Mouse (Mus musculus): ENCODE measurements at regions not wholly inside any gene's neighbourhood (a gene's known extent, or its start where the extent isn't known, plus 50 kb on each side); places are given as distances from the start of the nearest gene placed in this dataset.

DNA sequence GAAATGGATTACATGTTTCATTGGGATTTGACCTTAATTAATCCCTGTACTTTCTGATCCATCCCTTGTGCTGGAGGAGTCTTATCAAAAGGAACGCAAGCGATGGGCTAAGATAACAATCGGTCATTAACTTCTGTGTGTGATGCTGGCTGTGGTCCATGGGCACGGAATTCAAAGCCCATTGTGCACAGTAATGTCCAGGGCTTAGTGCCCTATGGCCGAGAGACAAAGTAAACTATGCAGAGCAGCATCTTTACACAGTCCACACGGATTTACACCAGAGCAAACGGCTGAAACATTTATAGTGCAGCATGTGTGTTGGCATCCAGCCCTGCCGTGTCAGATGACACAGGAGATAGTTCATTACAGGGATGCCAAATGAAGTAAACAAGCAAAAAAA lies 171.4 kb upstream of the Tenm3 start:
- 59% methylated on average over 8 of the region's 8 CpGs for WGBS
- DNase-seq (ENCODE audit: low spot score) (peak; percentile 16), ATAC-seq (ENCODE audit: low read depth) (no peak)
- no peaks in the 10 kb centered on the region for H3K9me3 ChIP-seq (ENCODE audit: control insufficient read depth, low read length)
- no peak overlapping the region for H3K27ac ChIP-seq (replicated peaks; ENCODE audit: low read depth, low read length)
- H3K9ac ChIP-seq (ENCODE audit: low read depth, low read length) = no peak overlapping the region
- no peaks in the 10 kb centered on the region for H3K4me1 ChIP-seq (ENCODE audit: control insufficient read depth, insufficient read depth, low read length)
- H3K27me3 ChIP-seq (replicated peaks; ENCODE audit: control insufficient read depth, insufficient read depth, low read length) = no peaks in the 10 kb centered on the region
- no peak overlapping the region for H3K4me2 ChIP-seq (ENCODE audit: low read depth, low read length)
- H3K36me3 ChIP-seq (ENCODE audit: control insufficient read depth, insufficient read depth, low read length) = no peaks in the 10 kb centered on the region
- no peak overlapping the region for H3K4me3 ChIP-seq (ENCODE audit: low read depth, low read length)

DNA sequence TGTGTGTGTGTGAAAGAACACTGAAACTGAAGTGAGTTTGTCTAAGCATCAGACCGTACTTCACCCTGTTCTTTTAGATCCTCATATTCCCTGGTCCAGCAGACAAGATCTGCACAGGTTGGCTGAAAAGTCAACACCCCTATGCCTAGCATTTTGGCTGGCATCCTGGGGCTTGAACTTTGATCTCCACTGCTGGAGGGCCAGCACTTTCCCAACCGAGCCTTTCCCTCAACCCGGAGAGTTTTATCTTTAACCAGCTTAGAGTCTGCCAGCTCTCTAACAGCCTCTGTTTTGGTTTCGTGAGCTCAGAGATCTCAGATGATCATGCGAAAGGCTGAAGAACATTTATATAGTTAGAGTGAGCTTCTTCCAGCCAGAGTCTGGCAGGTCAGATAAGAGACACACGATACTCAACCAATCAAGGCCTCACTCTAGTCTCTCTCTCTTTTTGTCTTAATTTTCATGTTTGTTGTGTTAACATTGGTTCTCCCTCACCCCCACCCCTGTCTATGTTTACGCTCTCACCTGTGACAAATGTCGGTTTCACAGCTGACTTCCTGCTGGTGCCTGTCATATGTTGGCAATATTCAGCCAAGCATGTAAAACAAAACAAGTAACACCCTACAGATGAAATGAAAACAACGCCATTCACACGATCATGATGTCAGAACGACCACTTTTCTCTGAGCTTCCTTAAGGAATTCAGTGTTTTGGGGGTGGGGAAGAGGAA lies 162.7 kb upstream of the Tenm3 start:
- DNase-seq (ENCODE audit: low spot score) (no peak), ATAC-seq (ENCODE audit: low read depth) (no peak)
- no peak overlapping the region for H3K4me3 ChIP-seq (ENCODE audit: low read depth, low read length)
- no peak overlapping the region for H3K27ac ChIP-seq (replicated peaks; ENCODE audit: low read depth, low read length)
- H3K27me3 ChIP-seq (replicated peaks; ENCODE audit: control insufficient read depth, insufficient read depth, low read length) = no peaks in the 10 kb centered on the region
- H3K9me3 ChIP-seq (ENCODE audit: control insufficient read depth, low read length) = no peaks in the 10 kb centered on the region
- no peaks in the 10 kb centered on the region for H3K36me3 ChIP-seq (ENCODE audit: control insufficient read depth, insufficient read depth, low read length)
- no peak overlapping the region for H3K4me2 ChIP-seq (ENCODE audit: low read depth, low read length)
- WGBS = 64% methylated on average over 11 of the region's 11 CpGs
- H3K4me1 ChIP-seq (ENCODE audit: control insufficient read depth, insufficient read depth, low read length) = no peaks in the 10 kb centered on the region
- H3K9ac ChIP-seq (ENCODE audit: low read depth, low read length) = no peak overlapping the region

DNA sequence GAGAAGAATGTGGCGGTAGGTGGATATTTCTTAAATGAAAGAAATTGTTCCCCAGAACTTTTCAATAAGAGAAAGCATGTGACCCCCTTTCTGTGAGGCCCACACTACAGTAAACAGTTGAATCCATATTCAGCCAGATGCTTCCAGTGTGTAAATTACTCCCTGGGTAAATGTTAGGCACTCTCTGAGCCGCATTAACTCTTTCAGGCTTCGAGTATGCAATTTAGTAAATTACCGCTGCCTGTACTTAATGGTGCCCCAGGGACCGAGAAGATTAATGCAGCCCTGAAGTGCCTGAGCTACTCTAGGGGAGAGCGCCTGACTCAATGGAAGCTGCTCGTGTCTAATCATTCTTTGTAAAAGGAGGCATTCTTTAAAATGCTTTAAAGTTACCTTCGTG lies 137.9 kb upstream of the Tenm3 start:
- Histone ChIP-seq H3K27me3 (replicated peaks; ENCODE audit: control insufficient read depth, insufficient read depth, low read length) (no peaks in the 10 kb centered on the region), H3K4me1 (ENCODE audit: control insufficient read depth, insufficient read depth, low read length) (no peaks in the 10 kb centered on the region), H3K9me3 (ENCODE audit: control insufficient read depth, low read length) (no peaks in the 10 kb centered on the region), H3K9ac (ENCODE audit: low read depth, low read length) (no peak overlapping the region), H3K4me2 (ENCODE audit: low read depth, low read length) (no peak overlapping the region), H3K4me3 (ENCODE audit: low read depth, low read length) (no peak overlapping the region), H3K27ac (replicated peaks; ENCODE audit: low read depth, low read length) (no peak overlapping the region), H3K36me3 (ENCODE audit: control insufficient read depth, insufficient read depth, low read length) (no peaks in the 10 kb centered on the region)
- WGBS = 36% methylated on average over 8 of the region's 8 CpGs
- DNase-seq (ENCODE audit: low spot score) (peak; percentile 68), ATAC-seq (ENCODE audit: low read depth) (peak; percentile 88)

- DNase-seq (ENCODE audit: low spot score) (no peak), ATAC-seq (ENCODE audit: low read depth) (no peak)
- Histone ChIP-seq H3K27me3 (replicated peaks; ENCODE audit: control insufficient read depth, insufficient read depth, low read length) (no peaks in the 10 kb centered on the region), H3K4me1 (ENCODE audit: control insufficient read depth, insufficient read depth, low read length) (no peaks in the 10 kb centered on the region), H3K4me2 (ENCODE audit: low read depth, low read length) (no peak overlapping the region), H3K9me3 (ENCODE audit: control insufficient read depth, low read length) (no peaks in the 10 kb centered on the region), H3K9ac (ENCODE audit: low read depth, low read length) (no peak overlapping the region), H3K36me3 (ENCODE audit: control insufficient read depth, insufficient read depth, low read length) (no peaks in the 10 kb centered on the region), H3K27ac (replicated peaks; ENCODE audit: low read depth, low read length) (no peak overlapping the region), H3K4me3 (ENCODE audit: low read depth, low read length) (no peak overlapping the region)
- WGBS = 76% methylated on average over 7 of the region's 7 CpGs
Observed at GRCm38 (mm10) chr8:48980755-48981154, 137.0 kb upstream of the Tenm3 start.

- Histone ChIP-seq H3K4me3 (ENCODE audit: low read depth, low read length) (no peak overlapping the region), H3K27me3 (replicated peaks; ENCODE audit: control insufficient read depth, insufficient read depth, low read length) (no peaks in the 10 kb centered on the region), H3K27ac (replicated peaks; ENCODE audit: low read depth, low read length) (no peak overlapping the region), H3K4me2 (ENCODE audit: low read depth, low read length) (no peak overlapping the region), H3K4me1 (ENCODE audit: control insufficient read depth, insufficient read depth, low read length) (no peaks in the 10 kb centered on the region), H3K36me3 (ENCODE audit: control insufficient read depth, insufficient read depth, low read length) (no peaks in the 10 kb centered on the region), H3K9me3 (ENCODE audit: control insufficient read depth, low read length) (no peaks in the 10 kb centered on the region), H3K9ac (ENCODE audit: low read depth, low read length) (no peak overlapping the region)
- 78% methylated on average over 5 of the region's 5 CpGs for WGBS
- DNase-seq (ENCODE audit: low spot score) = peak; percentile 5
- no peak; the same call in 1 of the 2 replicates for ATAC-seq (ENCODE audit: low read depth)
Observed at GRCm38 (mm10) chr8:48970655-48971054, 126.9 kb upstream of the Tenm3 start.

- Histone ChIP-seq H3K9ac (ENCODE audit: low read depth, low read length) (no peak overlapping the region), H3K4me1 (ENCODE audit: control insufficient read depth, insufficient read depth, low read length) (no peaks in the 10 kb centered on the region), H3K4me2 (ENCODE audit: low read depth, low read length) (no peak overlapping the region), H3K27ac (replicated peaks; ENCODE audit: low read depth, low read length) (no peak overlapping the region), H3K4me3 (ENCODE audit: low read depth, low read length) (no peak overlapping the region), H3K36me3 (ENCODE audit: control insufficient read depth, insufficient read depth, low read length) (no peaks in the 10 kb centered on the region), H3K27me3 (replicated peaks; ENCODE audit: control insufficient read depth, insufficient read depth, low read length) (no peaks in the 10 kb centered on the region), H3K9me3 (ENCODE audit: control insufficient read depth, low read length) (no peaks in the 10 kb centered on the region)
- 86% methylated on average over 1 of the region's 1 CpGs for WGBS
- DNase-seq (ENCODE audit: low spot score) (no peak), ATAC-seq (ENCODE audit: low read depth) (no peak)
Observed at GRCm38 (mm10) chr8:48964929-48965328, 121.2 kb upstream of the Tenm3 start.

GRCm38 (mm10) chr8:48957614-48958013 lies 113.9 kb upstream of the Tenm3 start:
- Histone ChIP-seq H3K36me3 (ENCODE audit: control insufficient read depth, insufficient read depth, low read length) (no peaks in the 10 kb centered on the region), H3K27me3 (replicated peaks; ENCODE audit: control insufficient read depth, insufficient read depth, low read length) (no peaks in the 10 kb centered on the region), H3K4me2 (ENCODE audit: low read depth, low read length) (no peak overlapping the region), H3K4me1 (ENCODE audit: control insufficient read depth, insufficient read depth, low read length) (no peaks in the 10 kb centered on the region), H3K27ac (replicated peaks; ENCODE audit: low read depth, low read length) (no peak overlapping the region), H3K9me3 (ENCODE audit: control insufficient read depth, low read length) (no peaks in the 10 kb centered on the region), H3K9ac (ENCODE audit: low read depth, low read length) (no peak overlapping the region), H3K4me3 (ENCODE audit: low read depth, low read length) (no peak overlapping the region)
- DNase-seq (ENCODE audit: low spot score) = no peak
- no peak for ATAC-seq (ENCODE audit: low read depth)
- 81% methylated on average over 5 of the region's 5 CpGs for WGBS

DNA sequence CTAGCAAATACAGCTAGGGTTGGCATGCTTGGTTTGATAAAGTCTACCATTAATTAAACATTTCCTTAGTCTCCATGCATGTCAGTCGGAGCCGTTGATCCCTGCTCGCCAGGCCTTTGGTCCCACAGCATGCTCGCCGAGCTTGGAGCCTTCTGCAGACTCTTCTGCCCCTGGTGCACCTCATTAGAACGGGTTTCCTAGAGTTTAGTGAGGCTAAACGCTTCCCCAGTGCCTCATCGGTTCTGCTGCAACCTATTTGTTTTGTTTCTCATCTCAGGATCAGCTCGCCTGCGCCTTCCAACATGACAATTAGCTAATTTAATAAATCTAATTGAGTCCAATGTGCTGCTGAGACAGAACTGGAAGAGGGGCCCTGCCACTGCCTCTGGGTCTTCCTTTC lies 107.7 kb upstream of the Tenm3 start:
- ATAC-seq (ENCODE audit: low read depth) (no peak), DNase-seq (ENCODE audit: low spot score) (no peak)
- WGBS = 82% methylated on average over 10 of the region's 10 CpGs
- no peak overlapping the region for H3K27ac ChIP-seq (replicated peaks; ENCODE audit: low read depth, low read length)
- no peaks in the 10 kb centered on the region for H3K4me1 ChIP-seq (ENCODE audit: control insufficient read depth, insufficient read depth, low read length)
- H3K9me3 ChIP-seq (ENCODE audit: control insufficient read depth, low read length) = no peaks in the 10 kb centered on the region
- no peaks in the 10 kb centered on the region for H3K36me3 ChIP-seq (ENCODE audit: control insufficient read depth, insufficient read depth, low read length)
- no peak overlapping the region for H3K9ac ChIP-seq (ENCODE audit: low read depth, low read length)
- no peaks in the 10 kb centered on the region for H3K27me3 ChIP-seq (replicated peaks; ENCODE audit: control insufficient read depth, insufficient read depth, low read length)
- no peak overlapping the region for H3K4me3 ChIP-seq (ENCODE audit: low read depth, low read length)
- no peak overlapping the region for H3K4me2 ChIP-seq (ENCODE audit: low read depth, low read length)

GRCm38 (mm10) chr8:48944177-48944576 lies 100.4 kb upstream of the Tenm3 start:
- Histone ChIP-seq H3K27me3 (replicated peaks; ENCODE audit: control insufficient read depth, insufficient read depth, low read length) (no peaks in the 10 kb centered on the region), H3K4me1 (ENCODE audit: control insufficient read depth, insufficient read depth, low read length) (no peaks in the 10 kb centered on the region), H3K36me3 (ENCODE audit: control insufficient read depth, insufficient read depth, low read length) (no peaks in the 10 kb centered on the region), H3K27ac (replicated peaks; ENCODE audit: low read depth, low read length) (no peak overlapping the region), H3K4me2 (ENCODE audit: low read depth, low read length) (no peak overlapping the region), H3K4me3 (ENCODE audit: low read depth, low read length) (no peak overlapping the region), H3K9me3 (ENCODE audit: control insufficient read depth, low read length) (no peaks in the 10 kb centered on the region), H3K9ac (ENCODE audit: low read depth, low read length) (no peak overlapping the region)
- WGBS = 33% methylated on average over 1 of the region's 1 CpGs
- ATAC-seq (ENCODE audit: low read depth) (no peak), DNase-seq (ENCODE audit: low spot score) (no peak)
